Mouse (Mus musculus) E14TG2a.4 (cell line): ENCODE results near the gene Il17rb.

Experiments used
- CTCF ChIP-seq: conservative IDR thresholded peaks from 2 replicates; pipeline ENCODE4 v1.5.1; 2014; ENCODE audit warnings: low read length
- POU5F1 ChIP-seq: IDR thresholded peaks from 2 replicates; pipeline ENCODE4 v1.6.1; 2014; ENCODE audit warnings: low read length, borderline replicate concordance

GRCm38 (mm10) chr14:30009864-30010560 is 1.3 kb upstream of the Il17rb start:
- TF ChIP-seq CTCF, result no peak
- no peak for TF ChIP-seq POU5F1
